Mouse (Mus musculus) limb, embryonic 15.5 days (tissue): ENCODE results near the gene Qsox1. TPM values are rescaled to one million over a fixed set of nuclear protein-coding genes. Genes with fewer than 3 reads are reported as not detected.

Experiments used
- ATAC-seq: fragments of 200-750 bp; cut with Nextera tagmentation; 2 replicates; pipeline ENCODE4 v1.8.0; 2017; ENCODE audit warnings: low read depth, moderate TSS enrichment; ENCODE audit not compliant: insufficient number of reproducible peaks, low FRiP score, low TSS enrichment
- H3K27ac ChIP-seq: fragments of 300-500 bp; sonication (generic); 2 replicates; pipeline ENCODE4 v1.5.1; 2015; ENCODE audit warnings: moderate library complexity, mild to moderate bottlenecking, inconsistent platforms
- H3K27me3 ChIP-seq: fragments of 300-500 bp; sonication (generic); 2 replicates; pipeline ENCODE4 v1.6.1; 2015; ENCODE audit warnings: inconsistent platforms
- H3K36me3 ChIP-seq: fragments of 300-500 bp; sonication (generic); 2 replicates; pipeline ENCODE4 v1.6.1; 2015; ENCODE audit warnings: inconsistent platforms
- H3K4me1 ChIP-seq: fragments of 300-500 bp; sonication (generic); 2 replicates; pipeline ENCODE4 v1.6.1; 2015; ENCODE audit warnings: inconsistent platforms
- H3K4me2 ChIP-seq: fragments of 300-500 bp; sonication (generic); 2 replicates; pipeline ENCODE4 v1.6.1; 2015; ENCODE audit warnings: mild to moderate bottlenecking, inconsistent platforms
- H3K4me3 ChIP-seq: fragments of 300-500 bp; sonication (generic); 2 replicates; pipeline ENCODE4 v1.5.1; 2015; ENCODE audit warnings: mild to moderate bottlenecking, inconsistent platforms
- H3K9ac ChIP-seq: fragments of 300-500 bp; sonication (generic); 2 replicates; pipeline ENCODE4 v1.6.1; 2015; ENCODE audit warnings: inconsistent platforms
- H3K9me3 ChIP-seq: fragments of 300-500 bp; sonication (generic); 2 replicates; pipeline ENCODE4 v1.6.1; 2016; ENCODE audit warnings: inconsistent platforms
- WGBS: fragments of 180-500 bp; shearing (Covaris S2); methylation state at CpG from one replicate; pipeline ENCODE4 v1.1.7; 2015; 5-methylcytosine and 5-hydroxymethylcytosine counted together
- polyA plus RNA-seq: library from polyadenylated mRNA; unstranded; fragments of >200 nt; fragmentation: Nextera tagmentation; extraction: Ambion mirVana; gene quantifications from 2 replicates; pipeline ENCODE4 v1.2.1, GENCODE M21; 2015

The Qsox1 gene
- polyA plus RNA-seq, 1 experiment from 2014 or later, result 47.3 TPM

DNA sequence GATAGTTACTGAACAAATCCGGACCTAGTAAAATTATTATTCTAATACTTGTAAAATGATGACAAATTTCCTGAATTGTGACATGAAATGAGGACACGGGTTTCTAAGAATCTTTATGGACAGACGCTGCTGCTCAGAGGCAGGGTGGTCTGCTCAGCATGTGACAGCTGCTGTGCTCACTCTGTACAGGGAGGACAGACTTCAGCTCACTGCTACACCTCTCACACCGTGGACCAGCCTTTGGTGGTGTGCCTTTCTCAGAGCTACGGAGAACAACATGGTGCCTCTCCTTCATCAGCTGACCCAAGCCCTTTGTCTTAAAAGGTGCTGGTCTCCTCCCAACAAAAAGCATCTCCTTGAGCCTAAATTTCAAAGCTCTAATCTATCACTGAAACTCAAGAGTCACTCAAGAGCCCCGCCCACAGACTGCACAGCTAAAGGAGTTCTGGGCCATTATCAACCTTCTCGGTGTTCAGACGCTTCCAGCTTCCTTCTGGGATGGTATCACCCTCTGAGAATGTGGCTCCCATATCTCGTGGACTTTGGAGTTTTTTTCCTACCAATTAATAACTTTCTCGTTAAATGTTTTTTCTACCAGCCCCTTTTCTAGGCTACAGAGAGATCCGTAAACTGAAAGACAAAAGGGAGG, 15.8 kb downstream of the Qsox1 start:
- no peak for ATAC-seq

DNA sequence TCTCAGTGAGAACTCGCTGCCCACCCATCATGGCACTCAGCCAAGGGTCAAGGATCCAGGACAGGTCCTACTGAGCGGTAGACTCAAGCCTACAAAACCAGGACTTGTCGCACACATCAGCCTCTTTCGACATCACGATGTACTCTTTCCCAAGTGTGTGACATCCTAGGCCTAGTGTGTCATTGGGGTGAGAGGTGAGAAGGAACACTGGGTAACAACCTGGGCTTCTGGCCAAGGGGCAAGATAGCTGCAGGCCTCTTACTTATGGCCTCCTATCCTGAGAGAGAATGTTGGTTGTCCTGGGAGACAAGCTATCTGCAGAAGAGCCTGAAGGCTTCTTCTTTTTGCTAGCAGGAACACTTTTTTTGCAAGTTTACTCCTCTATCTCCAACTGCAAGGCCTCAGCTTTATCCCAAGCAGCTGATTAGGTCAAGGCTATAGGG, 16.9 kb downstream of the Qsox1 start:
- H3K9me3 ChIP-seq, result no peaks in the 10 kb centered on the region
- WGBS, result 92% methylated on average over 5 of the region's 5 CpGs
- no peaks in the 10 kb centered on the region for H3K4me1 ChIP-seq
- H3K4me2 ChIP-seq, result no peak overlapping the region
- H3K27me3 ChIP-seq, result no peaks in the 10 kb centered on the region
- H3K4me3 ChIP-seq, result no peak overlapping the region
- no peak for ATAC-seq
- no peak overlapping the region for H3K27ac ChIP-seq
- no peak overlapping the region for H3K9ac ChIP-seq
- peaks cover 48% of the 10 kb centered on the region for H3K36me3 ChIP-seq

More for the DNA sequence above, 15.8 kb downstream of the Qsox1 start:
- peaks cover 41% of the 10 kb centered on the region for H3K36me3 ChIP-seq
- WGBS, result 72% methylated on average over 11 of the region's 11 CpGs
- no peak overlapping the region for H3K9ac ChIP-seq
- no peak overlapping the region for H3K27ac ChIP-seq
- H3K9me3 ChIP-seq, result no peaks in the 10 kb centered on the region
- no peaks in the 10 kb centered on the region for H3K27me3 ChIP-seq
- H3K4me2 ChIP-seq, result no peak overlapping the region
- no peak overlapping the region for H3K4me3 ChIP-seq
- 0 out of 2 replicates have a peak, but pooled peaks cover 2% of the 10 kb centered on the region for H3K4me1 ChIP-seq

DNA sequence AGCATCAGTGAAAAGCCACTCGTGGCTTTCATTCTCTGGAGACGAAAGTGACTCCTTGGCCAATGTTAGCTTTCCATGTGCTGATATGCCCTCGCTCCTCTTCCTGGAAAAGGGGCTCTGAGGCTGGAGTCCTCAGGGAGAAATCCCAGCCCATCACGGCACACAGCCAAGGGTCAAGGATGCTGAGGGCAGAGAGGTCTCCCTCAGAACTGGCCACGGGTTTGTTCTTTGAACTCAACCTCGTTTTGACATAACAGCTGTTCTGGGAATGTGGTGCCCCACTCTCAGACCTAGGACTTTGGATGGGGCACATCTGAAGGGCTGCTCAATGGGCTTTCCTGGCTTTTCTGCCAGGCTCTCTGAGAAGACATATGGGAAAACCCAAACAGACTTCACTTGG, 17.8 kb downstream of the Qsox1 start:
- Histone ChIP-seq H3K27me3 (no peaks in the 10 kb centered on the region), H3K4me2 (no peak overlapping the region), H3K9ac (no peak overlapping the region), H3K4me1 (no peaks in the 10 kb centered on the region), H3K4me3 (no peak overlapping the region), H3K36me3 (peaks cover 54% of the 10 kb centered on the region), H3K27ac (no peak overlapping the region), H3K9me3 (no peaks in the 10 kb centered on the region)
- 80% methylated on average over 6 of the region's 6 CpGs for WGBS
- ATAC-seq, result no peak

DNA sequence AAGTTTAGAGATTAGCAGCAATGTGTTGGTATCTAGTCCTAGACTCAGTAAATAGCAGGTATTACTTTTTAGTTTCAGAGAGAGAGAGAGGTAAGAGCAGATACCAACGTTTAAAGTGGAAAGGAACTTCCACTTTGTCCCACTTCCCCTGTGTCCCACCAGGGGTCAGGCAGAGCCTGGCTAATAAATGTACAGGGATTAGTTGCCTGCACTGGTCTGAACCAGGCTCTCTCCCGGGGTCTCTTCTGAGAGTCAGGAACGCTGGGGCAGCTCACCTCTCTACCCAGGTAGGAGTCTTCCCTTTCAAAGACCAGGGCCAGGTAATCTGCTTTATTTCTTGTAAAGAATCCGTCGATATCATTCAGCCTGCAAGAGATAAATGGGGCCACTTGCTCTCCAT, 20.8 kb downstream of the Qsox1 start:
- H3K4me2 ChIP-seq, result no peak overlapping the region
- H3K4me3 ChIP-seq, result no peak overlapping the region
- no peak overlapping the region for H3K9ac ChIP-seq
- no peaks in the 10 kb centered on the region for H3K9me3 ChIP-seq
- H3K27ac ChIP-seq, result no peak overlapping the region
- WGBS, result 52% methylated on average over 5 of the region's 5 CpGs
- H3K4me1 ChIP-seq, result no peaks in the 10 kb centered on the region
- H3K36me3 ChIP-seq, result peaks cover 74% of the 10 kb centered on the region
- ATAC-seq, result no peak
- H3K27me3 ChIP-seq, result no peaks in the 10 kb centered on the region

DNA sequence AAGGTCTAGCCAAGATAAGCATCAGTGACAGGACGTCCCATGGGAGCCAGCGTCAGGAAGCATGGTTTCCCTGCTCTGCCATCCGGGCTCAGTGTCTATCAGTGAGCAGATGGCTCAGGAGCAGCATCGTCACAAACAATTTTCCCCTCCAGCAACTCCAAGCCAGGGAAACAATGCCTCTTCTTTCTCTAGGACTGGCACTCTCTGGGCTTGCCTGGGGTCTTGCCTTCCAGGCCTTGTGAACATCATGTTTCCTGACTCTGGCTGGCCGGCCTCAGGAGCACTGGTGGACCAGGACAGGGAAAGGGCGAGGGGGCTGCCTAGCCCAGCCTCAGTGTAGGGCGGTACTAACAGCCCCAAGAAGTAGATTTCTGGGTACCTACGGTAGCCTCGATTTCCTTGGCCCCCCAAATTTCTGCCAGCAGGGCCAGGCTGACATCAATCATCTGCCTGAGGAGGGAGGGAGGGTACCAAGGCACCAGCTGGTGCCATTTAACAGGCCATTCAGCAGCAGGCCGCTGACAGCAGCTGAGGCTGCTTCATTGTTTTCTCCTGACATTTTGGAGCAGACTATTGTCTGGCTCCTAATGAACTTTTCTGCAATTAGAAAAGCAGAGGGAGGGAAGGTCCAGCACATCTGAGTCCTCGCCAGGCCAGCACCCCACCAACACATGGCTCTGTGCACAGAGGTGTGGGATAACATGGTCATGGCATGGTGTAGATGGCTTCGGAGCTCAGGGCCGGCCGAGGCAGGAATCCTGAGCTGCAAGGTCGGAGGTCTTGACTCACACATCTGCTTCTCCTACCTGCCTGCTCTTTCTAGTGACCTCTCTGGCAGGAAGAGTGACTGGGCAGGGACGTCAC, 22.3 kb downstream of the Qsox1 start:
- Histone ChIP-seq H3K9ac (no peak overlapping the region), H3K4me3 (no peak overlapping the region), H3K9me3 (no peaks in the 10 kb centered on the region), H3K4me1 (no peaks in the 10 kb centered on the region), H3K36me3 (peaks cover 79% of the 10 kb centered on the region), H3K27ac (no peak overlapping the region), H3K27me3 (no peaks in the 10 kb centered on the region), H3K4me2 (no peak overlapping the region)
- 75% methylated on average over 16 of the region's 16 CpGs for WGBS
- ATAC-seq, result no peak

DNA sequence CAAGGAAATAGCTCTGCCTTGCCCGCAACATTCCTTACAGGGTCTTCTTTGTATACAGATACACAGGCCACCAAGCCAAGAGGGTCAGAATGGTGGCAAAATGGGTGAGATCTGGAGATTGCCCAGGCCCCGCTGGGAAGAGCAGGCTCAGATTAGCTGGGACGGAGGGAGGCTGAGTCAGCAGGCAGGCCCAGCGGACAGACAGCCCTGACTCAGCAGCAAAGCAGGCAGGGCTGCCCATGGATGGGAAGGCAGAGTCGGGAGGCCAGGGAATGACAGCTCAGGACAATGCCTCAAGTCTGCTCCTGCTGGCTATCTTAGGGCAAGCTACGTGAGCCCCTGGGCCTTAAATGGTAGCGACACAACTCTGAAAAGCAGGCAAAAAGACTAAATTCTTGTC, 26.8 kb downstream of the Qsox1 start:
- WGBS, result 64% methylated on average over 7 of the region's 7 CpGs
- no peak overlapping the region for H3K9ac ChIP-seq
- H3K4me1 ChIP-seq, result 0 out of 2 replicates have a peak, but pooled peaks cover 3% of the 10 kb centered on the region
- ATAC-seq, result no peak
- H3K36me3 ChIP-seq, result peaks cover 62% of the 10 kb centered on the region
- no peak overlapping the region for H3K4me3 ChIP-seq
- H3K27ac ChIP-seq, result no peak overlapping the region
- no peaks in the 10 kb centered on the region for H3K9me3 ChIP-seq
- H3K27me3 ChIP-seq, result no peaks in the 10 kb centered on the region
- no peak overlapping the region for H3K4me2 ChIP-seq

DNA sequence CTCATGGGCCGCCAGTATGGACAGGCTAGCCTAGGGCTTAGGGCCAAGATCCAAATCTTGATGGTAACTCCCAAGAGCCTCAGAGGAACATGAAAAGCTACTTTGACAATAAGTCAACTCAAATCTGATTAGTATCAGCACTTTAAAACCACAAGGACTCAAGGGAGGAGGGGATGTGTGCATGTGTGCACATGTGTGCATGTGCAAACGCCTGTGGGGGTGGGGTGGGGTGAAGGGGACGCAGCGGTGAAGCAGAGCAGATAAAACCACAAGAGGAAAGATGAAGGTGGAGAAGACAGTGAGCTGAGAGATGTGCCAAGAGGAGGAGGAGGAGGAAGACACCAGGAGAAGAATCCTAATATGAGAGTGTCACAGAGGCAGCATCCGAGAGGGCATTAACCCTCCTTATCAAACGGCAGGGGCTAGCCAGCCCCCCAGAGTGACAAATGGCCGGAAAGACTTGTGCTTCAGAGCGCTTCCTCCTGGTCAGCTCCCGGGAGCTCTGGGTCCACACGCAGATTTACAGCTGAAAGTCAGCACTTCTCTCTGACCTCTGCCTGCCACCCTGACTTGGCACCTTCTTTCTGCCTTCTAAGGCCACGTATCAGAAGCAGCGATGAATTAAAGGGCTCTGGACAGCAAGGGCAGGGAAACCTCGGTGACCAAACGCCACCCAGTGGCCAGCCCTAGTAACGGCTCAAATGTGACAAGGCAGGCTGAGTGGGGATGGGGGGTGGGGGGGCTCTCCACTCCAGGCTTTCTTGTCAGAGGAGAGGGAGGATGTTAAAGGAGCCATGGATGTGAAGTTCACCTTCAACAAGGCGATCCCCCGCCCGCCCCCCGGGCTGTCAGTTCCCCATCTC, 28.1 kb downstream of the Qsox1 start:
- WGBS, result 34% methylated on average over 19 of the region's 19 CpGs
- ATAC-seq, result no peak

DNA sequence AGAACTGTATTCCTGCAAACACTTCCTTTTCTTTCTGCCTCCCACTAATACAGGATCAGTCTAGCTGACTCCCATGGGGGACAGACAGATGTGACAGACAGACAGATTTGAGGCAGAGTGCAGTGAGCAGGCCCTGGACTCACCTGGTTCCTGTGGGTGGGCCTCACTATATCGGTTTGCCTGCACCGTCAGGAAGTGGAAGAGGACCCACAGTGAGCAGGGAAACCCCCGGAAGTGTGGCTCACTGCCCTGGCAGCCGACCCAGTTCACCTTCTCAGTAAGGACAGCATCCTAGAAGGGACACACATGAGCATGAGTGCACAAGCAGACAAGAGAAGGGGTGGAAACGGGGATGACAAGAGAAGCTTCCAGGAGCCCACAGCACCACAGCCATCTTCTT, 30.3 kb downstream of the Qsox1 start:
- Histone ChIP-seq H3K9ac (no peak overlapping the region), H3K9me3 (no peaks in the 10 kb centered on the region), H3K4me1 (0 out of 2 replicates have a peak, but pooled peaks cover 3% of the 10 kb centered on the region), H3K4me3 (no peak overlapping the region), H3K36me3 (peaks cover 58% of the 10 kb centered on the region), H3K4me2 (no peak overlapping the region), H3K27me3 (no peaks in the 10 kb centered on the region), H3K27ac (no peak overlapping the region)
- ATAC-seq, result no peak
- 71% methylated on average over 5 of the region's 5 CpGs for WGBS

More for the DNA sequence above, 28.1 kb downstream of the Qsox1 start:
- Histone ChIP-seq H3K4me2 (no peak overlapping the region), H3K4me1 (0 out of 2 replicates have a peak, but pooled peaks cover 3% of the 10 kb centered on the region), H3K4me3 (no peak overlapping the region), H3K27me3 (no peaks in the 10 kb centered on the region), H3K36me3 (peaks cover 61% of the 10 kb centered on the region), H3K9ac (no peak overlapping the region), H3K27ac (no peak overlapping the region), H3K9me3 (no peaks in the 10 kb centered on the region)

DNA sequence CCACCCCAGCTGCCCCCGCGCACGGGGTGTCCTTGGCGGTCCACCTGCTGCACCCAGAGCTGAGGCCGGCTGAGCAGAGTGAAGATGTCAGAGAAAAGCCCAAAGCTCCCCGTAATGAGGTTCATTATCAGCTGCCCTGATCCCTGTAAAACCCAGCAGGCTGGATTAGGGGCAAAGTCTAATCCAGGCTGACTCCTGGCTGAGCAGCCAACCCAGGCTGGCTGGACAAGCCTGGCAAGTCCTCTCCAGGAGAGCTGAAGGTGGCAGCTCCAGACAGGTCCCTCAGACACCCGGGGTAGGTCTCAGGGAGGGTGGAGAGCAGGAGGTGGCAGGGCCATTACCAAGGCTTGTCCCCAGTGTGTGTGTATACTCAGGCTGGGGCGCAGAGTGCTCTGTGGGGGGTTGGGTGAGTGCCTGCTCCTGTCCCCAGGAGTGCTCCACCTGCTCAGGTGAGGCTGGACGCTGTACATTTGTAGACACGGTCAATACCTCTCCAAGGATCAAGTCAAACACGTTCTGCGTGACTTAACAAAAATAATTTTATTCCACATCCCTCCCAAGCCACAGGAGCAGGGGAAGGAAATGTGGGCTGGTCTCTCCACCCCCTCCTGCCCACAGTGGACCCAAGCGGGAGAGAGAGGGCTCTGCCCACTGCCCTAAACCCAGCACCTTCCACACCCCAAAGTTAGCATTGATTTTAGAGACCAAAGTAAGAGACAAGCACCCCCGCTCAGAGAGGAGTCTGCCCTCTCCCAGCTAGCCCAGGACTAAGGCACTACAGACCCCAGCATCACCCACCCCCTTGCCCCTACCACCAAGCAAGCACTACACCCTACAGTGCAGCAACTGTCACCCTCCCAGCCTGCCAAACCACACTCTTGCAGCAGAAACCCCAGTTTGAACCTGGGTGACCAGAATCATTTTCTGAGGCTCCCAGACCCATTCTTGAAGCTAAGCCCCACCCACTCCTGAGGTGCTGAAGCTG, 34.8 kb downstream of the Qsox1 start:
- H3K27ac ChIP-seq, result no peak overlapping the region
- 0 out of 2 replicates have a peak, but pooled peaks have one; percentile 41 for ATAC-seq
- H3K4me3 ChIP-seq, result no peak overlapping the region
- no peak overlapping the region for H3K9ac ChIP-seq
- H3K4me1 ChIP-seq, result no peaks in the 10 kb centered on the region
- no peak overlapping the region for H3K4me2 ChIP-seq
- no peaks in the 10 kb centered on the region for H3K9me3 ChIP-seq
- 64% methylated on average over 14 of the region's 14 CpGs for WGBS
- H3K36me3 ChIP-seq, result peaks cover 37% of the 10 kb centered on the region
- no peaks in the 10 kb centered on the region; the same call in 1 of the 2 replicates for H3K27me3 ChIP-seq

DNA sequence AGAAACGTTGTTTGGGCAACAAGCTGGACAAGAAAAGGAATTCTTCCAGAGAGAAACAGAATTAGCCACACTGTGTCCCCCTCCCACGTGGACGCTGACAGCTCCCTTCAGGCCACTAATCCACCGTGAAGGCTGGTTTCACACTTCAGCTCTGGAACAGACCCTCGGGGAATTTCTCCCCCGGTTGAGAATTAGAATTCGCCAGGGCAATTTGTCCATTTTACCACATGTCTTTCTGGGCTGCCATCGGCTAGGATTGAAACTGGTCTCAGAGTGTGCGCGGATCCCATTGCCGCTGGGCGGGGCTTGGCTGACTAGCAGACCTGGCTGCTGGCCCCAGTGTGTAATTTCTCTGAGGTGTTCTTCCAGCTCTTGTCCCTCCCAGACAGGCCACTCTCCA, 53.5 kb downstream of the Qsox1 start:
- Histone ChIP-seq H3K4me3 (no peak overlapping the region), H3K27me3 (no peaks in the 10 kb centered on the region), H3K36me3 (no peaks in the 10 kb centered on the region), H3K27ac (no peak overlapping the region), H3K9me3 (no peaks in the 10 kb centered on the region), H3K9ac (no peak overlapping the region), H3K4me1 (no peaks in the 10 kb centered on the region), H3K4me2 (no peak overlapping the region)
- WGBS, result 54% methylated on average over 12 of the region's 12 CpGs
- no peak for ATAC-seq

DNA sequence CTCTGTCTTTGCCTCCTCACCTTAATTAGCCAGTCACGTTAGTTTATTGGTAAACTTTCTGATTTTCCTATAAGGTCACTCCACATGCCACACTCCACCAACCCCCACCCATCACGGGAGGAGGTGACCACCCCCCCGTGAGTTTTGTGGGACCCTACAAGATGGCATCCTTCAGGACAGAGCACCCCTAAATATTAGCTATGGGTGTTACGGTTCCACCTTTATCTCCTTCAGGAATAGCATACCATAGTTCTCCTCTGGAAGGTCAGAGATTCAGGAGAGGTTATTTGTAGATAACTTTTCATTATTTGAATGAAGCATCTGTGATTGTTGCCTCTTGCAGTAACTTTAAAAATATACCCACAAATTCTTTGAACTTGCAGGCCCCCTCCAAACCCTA, 54.0 kb downstream of the Qsox1 start:
- Histone ChIP-seq H3K4me1 (no peaks in the 10 kb centered on the region), H3K4me2 (no peak overlapping the region), H3K27ac (no peak overlapping the region), H3K36me3 (no peaks in the 10 kb centered on the region), H3K4me3 (no peak overlapping the region), H3K9me3 (no peaks in the 10 kb centered on the region), H3K9ac (no peak overlapping the region), H3K27me3 (peaks cover 3% of the 10 kb centered on the region)
- 87% methylated on average over 4 of the region's 4 CpGs for WGBS
- no peak for ATAC-seq
